Mouse (Mus musculus) adrenal gland, adult 18-20 months (tissue): Measurements from ENCODE around the gene Kcnip1. TPM values are rescaled to one million over a fixed set of nuclear protein-coding genes. Genes with fewer than 3 reads are reported as not detected.

Source experiments
- DNase-seq, 2 experiments: peaks; one replicate each; pipeline ENCODE4 v3.0.0; 2021 to 2022; ENCODE audit warnings: low spot score in 2 of 2
- total RNA-seq, 2 experiments: library from RNA; stranded (reverse); gene quantifications; 1 replicate in 1 of 2; 2 replicates in 1 of 2; pipeline ENCODE4 v1.2.3; 2021

Gene Kcnip1
- total RNA-seq, 2 experiments from 2014 or later = 1.9 to 4.9 TPM

GRCm38 (mm10) chr11:33943565-33943964 is 49.4 kb downstream of the Kcnip1 start:
- no peak for DNase-seq

- DNase-seq = no peak
Measured at GRCm38 (mm10) chr11:33939456-33940113, 53.4 kb downstream of the Kcnip1 start.

GRCm38 (mm10) chr11:33938561-33939274 is 54.2 kb downstream of the Kcnip1 start:
- no peak for DNase-seq

GRCm38 (mm10) chr11:33937641-33938040 is 55.3 kb downstream of the Kcnip1 start:
- DNase-seq = no peak

- DNase-seq = no peak
Measured at GRCm38 (mm10) chr11:33934286-33934685, 58.7 kb downstream of the Kcnip1 start.

- DNase-seq = no peak
Measured at GRCm38 (mm10) chr11:33932386-33933111, 60.4 kb downstream of the Kcnip1 start.

- DNase-seq = peak in 1 of 2 experiments; percentile 28
Measured at GRCm38 (mm10) chr11:33931836-33932385, 61.0 kb downstream of the Kcnip1 start.

GRCm38 (mm10) chr11:33929412-33929811 is 63.5 kb downstream of the Kcnip1 start:
- no peak for DNase-seq

- DNase-seq = peak in 1 of 2 experiments; percentile 23
Measured at GRCm38 (mm10) chr11:33928658-33929057, 64.3 kb downstream of the Kcnip1 start.

- DNase-seq = no peak
Measured at GRCm38 (mm10) chr11:33927836-33928235, 65.1 kb downstream of the Kcnip1 start.

GRCm38 (mm10) chr11:33927321-33927720 is 65.6 kb downstream of the Kcnip1 start:
- DNase-seq = no peak

GRCm38 (mm10) chr11:33926551-33926950 is 66.4 kb downstream of the Kcnip1 start:
- peak in 1 of 2 experiments; percentile 11 for DNase-seq

GRCm38 (mm10) chr11:33925778-33926177 is 67.2 kb downstream of the Kcnip1 start:
- peak in 1 of 2 experiments; percentile 9 for DNase-seq

GRCm38 (mm10) chr11:33923031-33923430 is 69.9 kb downstream of the Kcnip1 start:
- no peak for DNase-seq

GRCm38 (mm10) chr11:33921451-33921850 is 71.5 kb downstream of the Kcnip1 start:
- no peak for DNase-seq

- DNase-seq = no peak
Measured at GRCm38 (mm10) chr11:33919826-33920225, 73.1 kb downstream of the Kcnip1 start.

- no peak for DNase-seq
Measured at GRCm38 (mm10) chr11:33918424-33918823, 74.5 kb downstream of the Kcnip1 start.

- peak; percentile 73 to 75 for DNase-seq
Measured at GRCm38 (mm10) chr11:33917574-33917973, 75.4 kb downstream of the Kcnip1 start.

- no peak for DNase-seq
Measured at GRCm38 (mm10) chr11:33914216-33914615, 78.7 kb downstream of the Kcnip1 start.

GRCm38 (mm10) chr11:33913061-33913460 is 79.9 kb downstream of the Kcnip1 start:
- no peak for DNase-seq

GRCm38 (mm10) chr11:33912151-33912571 is 80.8 kb downstream of the Kcnip1 start:
- DNase-seq = no peak
